Comparison of ENCODE assay signal across 8 mouse cellular contexts in genomic region chr2:45117592-45117991, GRCm38 (mm10). TPM values are rescaled to one million over a fixed set of nuclear protein-coding genes. Genes with fewer than 3 reads are reported as not detected.
DNase-seq lines count a peak whose midpoint lies in the region; ATAC-seq and TF ChIP-seq lines count a peak whose summit lies in the region.

No protein-coding gene starts in this region.

- no peak for DNase-seq in layer of hippocampus, adult 2 months (ENCODE audit: low spot score in 2 of 2)
- DNase-seq in layer of hippocampus, adult 9-11 months = no peak
- no peak for DNase-seq in embryonic facial prominence, embryonic 11.5 days (ENCODE audit: low spot score)
- DNase-seq in hindbrain, postnatal 0 days (ENCODE audit: low spot score) = no peak
- no peak for DNase-seq in frontal cortex, adult 2 months (ENCODE audit: extremely low spot score in 1 of 2, low spot score in 1 of 2)
- no peak for DNase-seq in gastrocnemius, postnatal 14 days
- DNase-seq in spleen, adult 18-20 months = no peak

- no peaks in the 10 kb centered on the region for H3K27me3 ChIP-seq in embryonic facial prominence, embryonic 11.5 days (ENCODE audit: control insufficient read depth, insufficient read depth, low read length)
- H3K27me3 ChIP-seq in hindbrain, postnatal 0 days (ENCODE audit: insufficient read depth, low read length) = no peaks in the 10 kb centered on the region
- no peaks in the 10 kb centered on the region for H3K27me3 ChIP-seq in midbrain, embryonic 16.5 days (ENCODE audit: control insufficient read depth, insufficient read depth, low read depth, low read length)

- H3K4me1 ChIP-seq in embryonic facial prominence, embryonic 11.5 days (ENCODE audit: control insufficient read depth, insufficient read depth, low read length) = no peaks in the 10 kb centered on the region
- no peaks in the 10 kb centered on the region for H3K4me1 ChIP-seq in hindbrain, postnatal 0 days (ENCODE audit: insufficient read depth, low read length)
- H3K4me1 ChIP-seq in midbrain, embryonic 16.5 days (ENCODE audit: control insufficient read depth, insufficient read depth, low read length) = peaks cover 21% of the 10 kb centered on the region

- peak overlapping the region; percentile 93 for H3K4me3 ChIP-seq in layer of hippocampus, adult 2 months
- peak overlapping the region; percentile 54 for H3K4me3 ChIP-seq in embryonic facial prominence, embryonic 11.5 days (ENCODE audit: low read depth, low read length)
- H3K4me3 ChIP-seq in hindbrain, postnatal 0 days (ENCODE audit: low read length) = peak overlapping the region; percentile 55
- H3K4me3 ChIP-seq in midbrain, embryonic 16.5 days (ENCODE audit: low read depth, low read length) = peak overlapping the region; percentile 54

- H3K9me3 ChIP-seq in embryonic facial prominence, embryonic 11.5 days (replicated peaks; ENCODE audit: control insufficient read depth, low read length) = no peaks in the 10 kb centered on the region
- H3K9me3 ChIP-seq in hindbrain, postnatal 0 days (ENCODE audit: low read length) = no peaks in the 10 kb centered on the region
- H3K9me3 ChIP-seq in midbrain, embryonic 16.5 days (replicated peaks; ENCODE audit: control insufficient read depth, low read length, poor library complexity, severe bottlenecking) = no peaks in the 10 kb centered on the region

- no peak for ATAC-seq in embryonic facial prominence, embryonic 11.5 days (replicated peaks; ENCODE audit: insufficient number of reproducible peaks, low FRiP score, low TSS enrichment, low read depth)
- no peak for ATAC-seq in hindbrain, postnatal 0 days
- ATAC-seq in midbrain, embryonic 16.5 days = no peak

- peak; percentile 31 for TF ChIP-seq CTCF in layer of hippocampus, adult 2 months (conservative IDR thresholded peaks at IDR 0.05)
- TF ChIP-seq CTCF in hindbrain, postnatal 0 days (IDR thresholded peaks at IDR 0.05; ENCODE audit: low read depth) = no peak

- H3K4me2 ChIP-seq in embryonic facial prominence, embryonic 11.5 days (ENCODE audit: low read depth, low read length) = peak overlapping the region; percentile 93
- H3K4me2 ChIP-seq in hindbrain, postnatal 0 days (ENCODE audit: low read depth, low read length) = peak overlapping the region; percentile 73
- peak overlapping the region; percentile 66 for H3K4me2 ChIP-seq in midbrain, embryonic 16.5 days (ENCODE audit: low read length)

- H3K36me3 ChIP-seq in embryonic facial prominence, embryonic 11.5 days (replicated peaks; ENCODE audit: control insufficient read depth, insufficient read depth, low read depth, low read length) = no peaks in the 10 kb centered on the region
- H3K36me3 ChIP-seq in hindbrain, postnatal 0 days (ENCODE audit: insufficient read depth, low read length) = no peaks in the 10 kb centered on the region
- H3K36me3 ChIP-seq in midbrain, embryonic 16.5 days (ENCODE audit: control insufficient read depth, insufficient read depth, low read length) = no peaks in the 10 kb centered on the region

- peak overlapping the region; percentile 100 for H3K27ac ChIP-seq in layer of hippocampus, adult 2 months
- H3K27ac ChIP-seq in embryonic facial prominence, embryonic 11.5 days (replicated peaks; ENCODE audit: low read depth, low read length) = no peak overlapping the region; the same call in 1 of the 2 replicates
- peak overlapping the region; percentile 76; the same call in 1 of the 2 replicates for H3K27ac ChIP-seq in hindbrain, postnatal 0 days
- H3K27ac ChIP-seq in midbrain, embryonic 16.5 days (ENCODE audit: low read length) = peak overlapping the region; percentile 68

- intact Hi-C loops in gastrocnemius, postnatal 14 days (cut with DNase I; ENCODE audit: low total_unique reads) = loop anchor here (10.0 kb wide), 1 partner anchor 193 kb away; the partner anchor contains the start of gene Gtdc1

- WGBS in embryonic facial prominence, embryonic 11.5 days = 12% methylated on average over 7 of the region's 7 CpGs
- WGBS in hindbrain, postnatal 0 days = 22% methylated on average over 7 of the region's 7 CpGs
- 21% methylated on average over 7 of the region's 7 CpGs for WGBS in midbrain, embryonic 16.5 days

- peak overlapping the region; percentile 70 for H3K9ac ChIP-seq in embryonic facial prominence, embryonic 11.5 days (replicated peaks; ENCODE audit: low read length)
- peak overlapping the region; percentile 44 for H3K9ac ChIP-seq in hindbrain, postnatal 0 days (replicated peaks; ENCODE audit: low read length)
- peak overlapping the region; percentile 53 for H3K9ac ChIP-seq in midbrain, embryonic 16.5 days (ENCODE audit: low read depth, low read length)

RNA-seq across cellular contexts. Expression of gene Zeb2, which starts 0.4 kb away (rescaled TPM):
- total RNA-seq in layer of hippocampus, adult 2 months (2021) = 100 to 1,000 TPM; 430 to 443 TPM
- 36.7 and 38.5 TPM in 2 replicates for polyA plus RNA-seq in embryonic facial prominence, embryonic 11.5 days (2014; fragmentation: Nextera tagmentation; extraction: Ambion mirVana)
- 47.7 and 52.0 TPM in 2 replicates for total RNA-seq in hindbrain, postnatal 0 days (2014; rRNA removed)
- 21.4 and 21.9 TPM in 2 replicates for polyA plus RNA-seq in hindbrain, postnatal 0 days (2015; fragmentation: Nextera tagmentation; extraction: Ambion mirVana)
- polyA plus RNA-seq in midbrain, embryonic 16.5 days (2015; fragmentation: Nextera tagmentation; extraction: Ambion mirVana) = 24.6 and 26.7 TPM in 2 replicates
- polyA plus RNA-seq in frontal cortex, adult 2 months (2012; rRNA removed) = 97.6 and 109 TPM in 2 replicates
- total RNA-seq in gastrocnemius, postnatal 14 days (2021) = 10 to 100 TPM; 40.8 to 59.9 TPM
